Mouse (Mus musculus): ENCODE measurements around the gene Zfp991.
"Not testable (repeated sequence)": the region's sequence is repeated elsewhere in the genome, so short reads cannot be mapped to it uniquely, and the experiment has no call there.

DNA sequence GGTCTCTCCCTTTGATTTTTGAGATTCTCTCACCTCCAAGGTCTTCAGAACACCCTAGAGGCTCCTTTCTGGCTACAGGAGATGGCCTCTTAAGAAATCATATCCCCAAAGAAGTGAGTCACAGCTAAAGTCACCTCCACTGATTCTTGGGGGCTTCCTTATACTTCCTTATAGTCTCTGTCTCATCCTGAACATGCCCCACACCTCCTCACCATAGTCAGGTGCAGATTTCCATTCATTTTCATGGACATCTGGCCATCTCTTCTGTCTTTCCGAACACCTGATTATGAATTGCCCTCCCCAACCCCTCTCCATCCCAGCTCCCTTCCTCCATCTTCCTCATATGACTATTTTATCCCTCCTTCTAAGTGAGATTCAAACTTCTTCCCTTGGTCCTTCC, 9.6 kb upstream of the Zfp991 start:
- TF ChIP-seq CHD2 (IDR thresholded peaks at IDR 0.05; ENCODE audit: low read depth, low read length); ZNF384 (IDR thresholded peaks at IDR 0.05; ENCODE audit: low read depth, low read length); ZC3H11A (IDR thresholded peaks at IDR 0.05; ENCODE audit: borderline replicate concordance, low read depth, low read length); MAFK (IDR thresholded peaks at IDR 0.05; ENCODE audit: insufficient read depth, low read depth, low read length); HCFC1 (IDR thresholded peaks at IDR 0.05; ENCODE audit: borderline replicate concordance, insufficient read depth, low read length): not testable (repeated sequence)

Measured in ES-E14 (cell line).